Mouse (Mus musculus) macrophage (primary cell): ENCODE results near the gene Sugt1. TPM values are rescaled to one million over a fixed set of nuclear protein-coding genes. Genes with fewer than 3 reads are reported as not detected.

Experiments
- H3K27ac ChIP-seq: fragments of 350-480 bp; formaldehyde crosslinking; 2 replicates; pipeline ENCODE4 v1.9.0; 2021
- H3K36me3 ChIP-seq: fragments of 350-480 bp; formaldehyde crosslinking; 2 replicates; pipeline ENCODE4 v1.9.0; 2021; ENCODE audit errors: inconsistent target
- H3K4me3 ChIP-seq: fragments of 350-480 bp; formaldehyde crosslinking; 2 replicates; pipeline ENCODE4 v1.9.0; 2021; ENCODE audit errors: inconsistent target
- H3K79me2 ChIP-seq: fragments of 350-480 bp; formaldehyde crosslinking; 2 replicates; pipeline ENCODE4 v1.9.0; 2021; ENCODE audit errors: inconsistent target
- WGBS: methylation state at CpG from one replicate; pipeline ENCODE4 v1.1.7; 2026; ENCODE audit warnings: inconsistent platforms; ENCODE audit not compliant: missing documents; 5-methylcytosine and 5-hydroxymethylcytosine counted together
- polyA plus RNA-seq: library from polyadenylated mRNA; stranded (reverse); fragments of 250-400 nt; gene quantifications from 3 replicates; pipeline ENCODE4 v1.2.4, GENCODE M21; 2018; ENCODE audit warnings: inconsistent platforms
- total RNA-seq, 78 experiments: library from RNA; depleted of rRNA; stranded (reverse); fragments of 250-400 nt; gene quantifications; 1 replicate in 9 of 78; 2 replicates in 24 of 78; 3 replicates in 43 of 78; 4 replicates in 2 of 78; pipeline ENCODE4 v1.2.4; 2018; ENCODE audit warnings: inconsistent platforms in 56 of 78

Gene Sugt1
- 100 to 1,000 TPM in 5 of 26 experiments, 10 to 100 TPM in 21; 46.6 to 140 (median 74.5) TPM for total RNA-seq (2018; cell fraction: chromatin; rRNA removed)
- total RNA-seq (2018; cell fraction: cytosol; rRNA removed) = 10 to 100 TPM; 55.8 to 99.1 (median 76.8) TPM
- total RNA-seq (2018; cell fraction: nucleus; rRNA removed) = 10 to 100 TPM; 24.4 to 83.0 (median 38.6) TPM
- polyA plus RNA-seq = 49.7 to 86.9 TPM (median 67.8 TPM) in 3 replicates

DNA sequence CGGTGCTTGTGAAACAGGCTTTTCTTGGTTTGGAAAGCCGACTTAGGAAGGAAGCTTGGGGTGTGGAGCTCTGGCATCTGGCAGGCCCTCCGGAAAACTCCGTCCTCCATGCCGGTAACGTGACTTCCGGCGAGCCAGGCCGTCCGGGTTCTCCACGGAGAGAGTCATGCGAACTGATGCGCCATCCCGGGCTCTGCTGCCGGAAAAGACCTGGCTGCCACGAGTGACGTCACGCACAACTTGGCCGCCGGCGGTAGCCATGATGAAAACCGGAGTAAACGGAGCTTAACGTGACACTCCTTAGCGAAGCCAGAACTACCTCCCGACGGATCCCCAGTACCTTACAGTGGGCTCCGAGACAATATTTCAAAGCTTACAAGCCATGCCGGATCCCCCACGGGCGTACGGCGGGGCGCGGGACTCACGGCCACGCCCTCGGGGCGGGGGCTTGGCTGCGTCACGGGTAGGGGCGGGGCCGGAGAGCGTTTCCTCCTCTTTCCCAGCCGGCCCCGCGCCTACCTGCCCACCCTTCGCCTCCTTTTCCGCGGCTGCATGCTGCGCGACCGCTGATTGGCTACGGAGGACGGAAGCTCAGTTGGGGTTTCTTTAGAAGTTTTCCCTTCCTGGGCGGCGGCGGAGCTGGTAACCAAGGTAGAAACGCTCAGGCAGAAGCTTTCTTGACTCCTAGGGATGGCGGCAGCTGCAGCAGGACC is at the start of gene Sugt1:
TSS of gene Sugt1 (plus strand) at position 553 of the 713 bp plus-strand sequence.
- Histone ChIP-seq H3K79me2 (peaks cover 47% of the 10 kb centered on the region), H3K36me3 (peaks cover 7% of the 10 kb centered on the region; the same call in 1 of the 2 replicates), H3K4me3 (peak within 1 kb of the TSS; percentile 98), H3K27ac (peak within 1 kb of the TSS; percentile 80)
- under 1% methylated on average over 59 of the region's 60 CpGs for WGBS

DNA sequence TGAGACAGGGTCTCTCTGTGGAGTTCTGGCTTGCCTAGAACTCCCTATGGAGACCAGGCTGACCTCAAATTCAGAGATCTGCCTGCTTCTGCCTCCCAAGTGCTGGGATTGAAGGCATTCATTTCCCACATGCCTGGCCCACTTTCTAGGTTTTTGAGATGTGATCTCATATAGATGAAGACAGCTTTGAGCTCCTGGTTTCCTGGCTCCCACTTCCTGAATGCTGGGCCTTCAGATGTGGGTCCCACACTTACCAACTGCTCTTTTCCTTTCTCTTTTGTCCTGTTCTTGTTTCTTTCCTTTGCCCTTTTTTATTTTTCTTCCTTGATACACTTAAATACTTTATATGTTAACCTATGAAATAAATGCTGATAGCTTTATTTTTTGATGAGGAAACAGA is 49.6 kb upstream of the Sugt1 start:
- no peaks in the 10 kb centered on the region for H3K36me3 ChIP-seq
- no peak overlapping the region for H3K4me3 ChIP-seq
- no peak overlapping the region for H3K27ac ChIP-seq
- peaks cover 100% of the 10 kb centered on the region for H3K79me2 ChIP-seq

DNA sequence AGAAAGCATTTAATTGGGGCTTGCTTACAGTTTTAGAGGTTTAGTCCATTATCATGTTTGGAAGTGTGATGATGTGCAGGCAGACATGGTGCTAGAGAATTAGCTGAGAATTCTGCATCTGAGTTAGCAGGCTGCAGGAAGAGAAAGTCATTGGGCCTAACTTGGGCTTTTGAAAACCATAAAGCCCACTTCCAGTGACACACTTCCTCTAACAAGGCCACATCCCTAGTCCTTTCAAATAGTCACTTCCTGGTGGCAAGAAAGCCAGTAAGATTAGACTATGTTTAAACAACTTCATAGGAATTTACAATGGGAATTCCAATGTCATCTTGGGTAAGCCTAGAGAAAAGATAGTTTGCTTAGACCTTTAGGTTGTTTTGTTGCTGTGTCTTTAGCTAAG is 45.9 kb upstream of the Sugt1 start:
- Histone ChIP-seq H3K4me3 (no peak overlapping the region), H3K36me3 (no peaks in the 10 kb centered on the region), H3K79me2 (peaks cover 100% of the 10 kb centered on the region), H3K27ac (no peak overlapping the region)

DNA sequence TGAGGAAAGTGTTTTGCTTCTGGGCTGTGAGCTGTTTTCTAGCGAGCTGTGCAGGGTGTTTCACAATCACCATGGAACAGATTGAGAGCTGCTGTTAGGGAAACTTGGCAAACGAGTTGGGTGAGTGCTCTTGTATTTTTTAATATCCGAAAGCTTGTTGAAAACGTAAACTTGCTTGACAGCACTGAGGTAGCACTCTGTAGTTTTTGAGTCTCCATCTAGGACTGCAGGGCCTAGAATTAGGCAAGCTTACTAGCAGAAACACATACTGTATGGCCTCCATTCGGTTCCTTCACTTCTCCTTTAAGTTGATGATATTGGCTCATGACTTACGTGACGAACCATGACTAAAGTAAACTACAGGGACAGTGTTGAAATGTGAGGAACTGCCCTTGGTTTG is 38.1 kb upstream of the Sugt1 start:
- peak overlapping the region; percentile 52 for H3K27ac ChIP-seq

DNA sequence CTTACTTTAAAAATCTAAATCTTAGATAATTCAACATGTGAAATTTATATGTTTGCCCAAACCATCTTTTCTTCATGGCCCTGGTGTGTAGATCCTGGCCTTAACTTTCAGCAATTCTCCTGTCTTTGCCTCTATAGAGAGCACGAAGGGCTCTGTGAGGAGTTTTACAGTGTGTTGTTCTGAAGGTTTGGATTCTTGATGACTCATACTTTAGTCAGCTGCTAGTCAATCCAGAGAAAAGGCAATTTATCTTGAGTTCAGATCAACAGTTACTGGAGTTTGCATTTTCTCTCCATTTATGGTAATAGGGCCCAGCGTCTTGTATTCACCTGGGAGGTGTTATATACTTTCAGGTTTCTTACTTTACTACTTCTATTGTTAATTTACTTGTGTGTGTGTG is 35.6 kb upstream of the Sugt1 start:
- Histone ChIP-seq H3K36me3 (no peaks in the 10 kb centered on the region), H3K4me3 (no peak overlapping the region), H3K79me2 (peaks cover 100% of the 10 kb centered on the region), H3K27ac (0 out of 2 replicates have a peak overlapping the region, but pooled peaks have one; percentile 2)
- WGBS = 85% methylated on average over 2 of the region's 2 CpGs

More for the DNA sequence above, 38.1 kb upstream of the Sugt1 start:
- H3K4me3 ChIP-seq = no peak overlapping the region
- no peaks in the 10 kb centered on the region for H3K36me3 ChIP-seq
- H3K79me2 ChIP-seq = peaks cover 100% of the 10 kb centered on the region
- 11% methylated on average over 6 of the region's 7 CpGs for WGBS

DNA sequence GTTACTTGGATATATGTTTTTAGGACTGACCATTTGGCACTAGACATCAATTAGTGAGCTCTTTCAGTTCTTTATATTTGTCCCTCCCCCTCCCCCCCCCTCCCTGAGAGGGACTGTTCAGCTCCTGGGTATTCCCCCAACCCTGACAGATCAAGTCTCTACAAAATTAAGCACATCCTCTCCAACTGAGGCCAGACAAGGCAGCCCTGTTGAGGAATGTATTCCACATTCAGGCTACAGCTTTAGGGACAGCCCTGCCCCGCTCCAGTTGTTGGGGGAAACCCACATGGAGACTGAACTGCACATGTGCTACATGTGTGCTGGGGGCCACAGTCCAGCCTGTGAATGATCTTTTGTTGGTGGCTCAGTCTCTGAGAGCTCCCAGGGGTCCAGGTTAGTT is 34.6 kb upstream of the Sugt1 start:
- H3K27ac ChIP-seq = no peak overlapping the region
- no peak overlapping the region for H3K4me3 ChIP-seq
- 60% methylated on average over 1 of the region's 1 CpGs for WGBS
- peaks cover 100% of the 10 kb centered on the region for H3K79me2 ChIP-seq
- H3K36me3 ChIP-seq = no peaks in the 10 kb centered on the region

DNA sequence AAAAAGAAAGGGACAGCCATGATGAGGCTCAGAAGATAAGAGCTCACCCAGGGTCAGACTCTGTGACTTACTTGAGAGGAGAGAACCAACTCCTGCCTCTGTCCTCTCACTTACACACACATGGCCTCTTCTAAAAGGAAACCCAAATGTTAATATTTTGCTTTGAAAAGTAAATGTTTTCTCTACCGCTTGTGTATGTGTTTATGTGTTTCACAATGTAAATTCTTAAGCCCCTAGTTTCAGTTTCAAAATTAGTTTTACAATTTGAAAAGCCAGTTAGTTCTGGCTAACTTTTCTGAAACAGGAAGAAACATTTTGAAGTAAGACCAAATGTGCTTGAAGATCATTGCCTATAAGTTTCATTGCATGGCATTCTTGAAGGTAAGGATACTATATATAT is 29.7 kb upstream of the Sugt1 start:
- Histone ChIP-seq H3K27ac (peak overlapping the region; percentile 25; the same call in 1 of the 2 replicates), H3K4me3 (no peak overlapping the region), H3K36me3 (peaks cover 16% of the 10 kb centered on the region), H3K79me2 (peaks cover 99% of the 10 kb centered on the region)
- WGBS = 45% methylated on average over 1 of the region's 1 CpGs

DNA sequence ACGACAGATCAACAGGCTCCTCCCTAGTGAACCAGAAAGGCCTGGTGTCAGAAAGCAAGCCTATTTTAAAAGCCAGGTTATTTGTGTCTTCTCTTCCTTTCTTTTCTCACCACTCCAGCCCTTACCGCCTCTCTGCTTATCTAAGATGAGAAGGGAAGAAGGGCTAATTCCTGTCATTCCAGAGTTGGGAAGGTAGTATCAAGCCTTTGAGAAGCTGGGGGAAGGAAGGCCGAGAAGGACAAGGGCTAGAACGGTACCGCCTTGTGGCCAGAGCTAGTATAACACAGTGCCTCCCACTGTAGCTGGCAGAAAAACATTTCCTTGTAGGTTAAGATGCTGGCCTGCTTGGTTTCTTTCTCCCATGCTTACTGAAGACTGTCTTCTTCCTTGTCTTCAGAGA is 24.7 kb upstream of the Sugt1 start:
- peaks cover 99% of the 10 kb centered on the region for H3K79me2 ChIP-seq
- H3K4me3 ChIP-seq = no peak overlapping the region
- peak overlapping the region; percentile 32 for H3K27ac ChIP-seq
- 67% methylated on average over 5 of the region's 5 CpGs for WGBS
- H3K36me3 ChIP-seq = peaks cover 43% of the 10 kb centered on the region

DNA sequence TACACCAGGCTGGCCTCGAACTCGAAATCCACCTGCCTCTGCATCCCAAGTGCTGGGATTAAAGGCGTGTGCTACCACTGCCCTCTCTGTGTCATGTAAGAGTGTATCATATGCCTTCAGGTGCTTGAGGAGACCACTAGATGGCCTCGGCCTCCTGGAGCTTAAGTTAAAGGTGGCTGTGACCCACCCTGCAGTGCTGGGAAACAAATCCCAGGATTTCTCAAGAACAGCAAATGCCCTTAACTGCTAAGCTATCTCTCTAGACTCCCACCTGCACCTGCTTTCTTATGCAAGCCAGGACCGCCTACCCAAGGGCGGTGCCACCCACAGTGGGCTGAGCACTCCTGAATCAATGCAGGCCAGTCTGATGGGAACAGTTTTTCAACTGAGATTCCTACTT is 22.7 kb upstream of the Sugt1 start:
- peaks cover 97% of the 10 kb centered on the region for H3K79me2 ChIP-seq
- no peak overlapping the region for H3K27ac ChIP-seq
- H3K36me3 ChIP-seq = peaks cover 56% of the 10 kb centered on the region
- H3K4me3 ChIP-seq = no peak overlapping the region
- whole genome bisulfite sequencing = 96% methylated on average over 6 of the region's 6 CpGs

DNA sequence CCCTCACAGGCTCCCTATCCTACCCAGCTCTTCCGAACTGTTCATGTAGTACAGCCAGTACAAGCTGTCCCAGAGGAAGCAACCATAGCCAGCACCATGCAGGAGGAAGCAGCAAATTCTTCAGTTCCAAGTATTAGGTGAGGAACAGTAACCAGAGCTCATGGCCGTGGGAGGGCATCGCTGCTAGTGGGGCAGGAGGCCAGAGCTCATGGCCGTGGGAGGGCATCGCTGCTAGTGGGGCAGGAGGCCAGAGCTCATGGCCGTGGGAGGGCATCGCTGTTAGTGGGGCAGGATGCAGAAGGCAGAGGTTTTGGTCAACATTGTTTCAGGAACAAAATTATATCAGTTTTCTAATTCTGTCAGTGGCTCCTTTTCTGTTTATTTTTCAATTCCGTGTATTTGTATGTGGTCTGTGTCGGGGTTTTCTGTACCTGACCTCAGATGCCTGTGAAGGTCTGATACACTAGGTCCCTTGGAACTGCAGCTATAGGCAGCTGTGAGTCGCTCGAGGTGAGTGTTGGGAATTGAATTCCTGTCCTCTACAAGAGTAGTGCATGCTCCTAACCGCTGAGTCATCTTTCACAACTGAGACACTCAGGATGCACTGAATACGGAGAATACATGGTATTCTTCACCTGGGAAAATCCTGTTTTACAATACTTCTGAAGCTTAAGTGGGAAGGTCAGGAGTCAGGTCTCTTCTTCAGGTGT is 13.9 kb upstream of the Sugt1 start:
- Histone ChIP-seq H3K36me3 (peaks cover 74% of the 10 kb centered on the region), H3K27ac (no peak overlapping the region), H3K79me2 (peaks cover 90% of the 10 kb centered on the region), H3K4me3 (no peak overlapping the region)
- 93% methylated on average over 13 of the region's 13 CpGs for WGBS

DNA sequence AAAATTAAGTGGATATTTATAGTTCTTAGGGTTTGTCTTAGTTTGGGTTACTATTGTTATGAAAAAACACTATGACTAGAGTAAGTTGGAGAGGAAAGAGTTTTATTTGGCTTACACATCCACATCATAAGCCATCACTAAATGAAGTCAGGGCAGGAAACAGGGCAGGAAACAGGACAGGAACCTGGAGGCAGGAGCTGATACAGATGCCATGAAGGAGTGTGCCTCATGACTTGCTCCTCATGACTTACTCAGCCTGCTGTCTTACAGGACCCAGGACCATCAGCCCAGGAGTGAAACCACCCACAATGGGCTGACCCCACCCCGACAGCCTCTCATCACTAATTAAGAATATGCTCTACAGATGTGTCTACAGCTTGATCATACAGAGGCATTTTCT is 13.1 kb upstream of the Sugt1 start:
- Histone ChIP-seq H3K36me3 (peaks cover 77% of the 10 kb centered on the region), H3K4me3 (no peak overlapping the region), H3K27ac (no peak overlapping the region), H3K79me2 (peaks cover 90% of the 10 kb centered on the region)
- WGBS = 90% methylated on average over 1 of the region's 1 CpGs

DNA sequence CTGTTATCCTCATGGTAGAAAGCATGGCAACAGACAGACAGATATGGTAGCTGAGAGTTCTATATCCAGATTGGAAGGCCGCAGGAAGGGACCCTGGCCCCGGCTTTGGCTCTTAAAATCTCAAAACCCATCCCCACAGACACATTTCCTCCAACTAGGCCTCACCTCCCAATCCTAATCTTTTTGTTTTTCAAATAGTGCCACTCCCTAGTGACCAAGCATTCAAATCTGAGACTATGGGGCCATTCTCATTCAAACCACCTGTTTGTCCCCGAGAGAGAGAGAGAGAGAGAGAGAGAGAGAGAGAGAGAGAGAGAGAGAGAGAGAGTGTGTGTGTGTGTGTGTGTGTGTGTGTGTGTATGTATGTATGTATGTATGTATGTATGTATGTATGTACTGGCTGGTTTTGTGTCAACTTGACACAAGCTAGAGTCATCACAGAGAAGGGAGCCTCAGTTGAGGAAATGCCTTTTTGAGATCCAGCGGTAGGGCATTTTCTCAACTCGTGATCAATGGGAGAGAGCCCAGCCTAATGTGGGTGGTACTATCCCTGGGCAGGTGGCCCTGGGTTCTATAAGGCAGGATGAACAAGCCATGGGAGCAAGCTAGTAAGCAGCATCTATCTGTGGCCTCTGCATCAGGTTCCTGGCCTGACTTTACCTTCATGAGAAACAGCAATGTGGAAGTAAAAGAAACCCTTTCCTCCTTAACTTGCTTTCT is 3.8 kb upstream of the Sugt1 start:
- peaks cover 21% of the 10 kb centered on the region for H3K79me2 ChIP-seq
- no peak overlapping the region for H3K27ac ChIP-seq
- 93% methylated on average over 3 of the region's 5 CpGs for WGBS
- peaks cover 42% of the 10 kb centered on the region for H3K36me3 ChIP-seq
- H3K4me3 ChIP-seq = no peak overlapping the region

DNA sequence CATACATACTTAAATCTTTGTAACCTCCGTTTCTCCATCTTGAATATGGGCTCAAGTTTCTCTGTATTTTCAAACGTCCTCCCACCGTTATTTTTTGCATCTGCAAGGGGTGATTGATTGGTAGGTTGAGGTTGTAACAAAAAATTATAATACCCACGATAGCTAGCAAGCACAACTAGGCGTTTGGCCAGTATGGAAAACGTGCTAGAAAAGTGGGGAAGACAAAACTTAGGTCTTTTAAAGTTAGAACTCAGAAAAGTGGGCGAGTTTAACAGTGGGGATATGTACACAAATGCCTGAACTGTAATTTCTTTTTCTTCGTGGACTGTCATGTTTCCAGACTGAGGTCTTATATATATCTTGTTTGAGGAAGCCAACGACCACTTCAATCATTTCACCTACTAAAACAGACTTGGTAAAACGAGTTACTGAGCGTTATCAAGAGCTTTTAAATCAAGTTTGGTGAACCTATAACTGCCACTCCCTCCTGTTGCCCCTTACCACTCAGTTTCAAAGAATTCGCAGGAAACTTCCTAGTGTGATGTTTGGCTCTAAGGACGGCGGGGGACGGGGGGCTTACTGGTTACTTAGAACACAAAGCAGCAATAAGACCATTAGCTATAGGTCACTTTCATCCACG is 872 bp upstream of the Sugt1 start:
- Histone ChIP-seq H3K27ac (peak overlapping the region; percentile 80), H3K4me3 (peak overlapping the region; percentile 98), H3K79me2 (peaks cover 40% of the 10 kb centered on the region), H3K36me3 (peaks cover 13% of the 10 kb centered on the region; the same call in 1 of the 2 replicates)
- WGBS = 35% methylated on average over 16 of the region's 16 CpGs

DNA sequence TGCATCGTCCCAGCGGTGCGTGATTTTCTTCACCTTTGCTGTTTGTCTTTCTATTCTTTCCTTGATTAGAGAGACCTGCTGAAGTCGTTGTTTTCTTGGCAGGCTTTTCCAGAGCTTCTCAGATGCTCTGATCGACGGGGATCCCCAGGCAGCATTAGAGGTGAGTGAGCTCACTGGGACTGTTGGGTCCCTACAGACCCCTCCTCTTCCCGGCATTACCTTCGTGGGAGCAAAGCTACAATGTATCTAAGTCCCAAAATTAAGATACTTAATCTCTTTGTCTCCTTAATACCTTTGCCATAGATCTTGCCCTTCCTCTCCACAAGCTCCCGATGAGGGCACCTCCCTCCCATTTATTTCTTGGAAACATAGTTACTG is 350 bp downstream of the Sugt1 start:
- Histone ChIP-seq H3K27ac (peak overlapping the region; percentile 80), H3K79me2 (peaks cover 52% of the 10 kb centered on the region), H3K36me3 (peaks cover 1% of the 10 kb centered on the region; the same call in 1 of the 2 replicates), H3K4me3 (peak overlapping the region; percentile 98)
- WGBS = 0% methylated on average over 9 of the region's 9 CpGs
